Mouse (Mus musculus) cortical plate, adult 2 months (tissue): ENCODE results near the gene Srcap.

ENCODE experiments used
- CTCF ChIP-seq: fragments of 200-500 bp; IDR thresholded peaks from 2 replicates; pipeline ENCODE4 v1.5.1; 2011; ENCODE audit warnings: mild to moderate bottlenecking, control low read depth, low read length; ENCODE audit not compliant: insufficient read depth; ENCODE audit errors: extremely low read depth
- POLR2A ChIP-seq: fragments of 200-500 bp; IDR thresholded peaks from 2 replicates; pipeline ENCODE4 v1.6.1; 2011; ENCODE audit warnings: mild to moderate bottlenecking, low read length, control low read depth; ENCODE audit not compliant: insufficient read depth; ENCODE audit errors: extremely low read depth

- TF ChIP-seq POLR2A = no peak
- TF ChIP-seq CTCF = no peak
Measured at GRCm38 (mm10) chr7:127549116-127549835, 37.5 kb downstream of the Srcap start.
